Mouse (Mus musculus) neural tube, embryonic 11.5 days (tissue): ENCODE measurements at regions not wholly inside any gene's neighbourhood (a gene's known extent, or its start where the extent isn't known, plus 50 kb on each side); places are given as distances from the start of the nearest gene placed in this dataset.

Experiments used
- ATAC-seq: fragments of 200-750 bp; cut with Nextera tagmentation; 2 replicates; pipeline ENCODE4 v1.8.0; 2017; ENCODE audit warnings: moderate number of reproducible peaks, mild to moderate bottlenecking, moderate TSS enrichment, moderate library complexity; ENCODE audit not compliant: insufficient read depth, low FRiP score, low TSS enrichment
- DNase-seq: peaks from one replicate; pipeline ENCODE4 v3.0.0-alpha.2; 2015; ENCODE audit warnings: low spot score
- H3K27ac ChIP-seq: fragments of 300-500 bp; sonication (generic); 2 replicates; pipeline ENCODE4 v1.5.1; 2014; ENCODE audit warnings: low read depth, mild to moderate bottlenecking, low read length
- H3K27me3 ChIP-seq: fragments of 300-500 bp; sonication (generic); 2 replicates; pipeline ENCODE4 v1.6.1; 2014; ENCODE audit warnings: mild to moderate bottlenecking, low read length, mixed read lengths; ENCODE audit not compliant: control insufficient read depth, insufficient read depth
- H3K36me3 ChIP-seq: fragments of 300-500 bp; sonication (generic); 2 replicates; pipeline ENCODE4 v1.6.1; 2014; ENCODE audit warnings: mild to moderate bottlenecking, low read length, moderate library complexity, mixed read lengths; ENCODE audit not compliant: control insufficient read depth, insufficient read depth
- H3K4me1 ChIP-seq: fragments of 300-500 bp; sonication (generic); 2 replicates; pipeline ENCODE4 v1.6.1; 2014; ENCODE audit warnings: low read length, mixed read lengths; ENCODE audit not compliant: control insufficient read depth, insufficient read depth
- H3K4me2 ChIP-seq: fragments of 300-500 bp; sonication (generic); 2 replicates; pipeline ENCODE4 v1.6.1; 2014; ENCODE audit warnings: low read depth, mild to moderate bottlenecking, moderate library complexity
- H3K4me3 ChIP-seq: fragments of 300-500 bp; sonication (generic); 2 replicates; pipeline ENCODE4 v1.5.1; 2014; ENCODE audit warnings: low read depth, low read length
- H3K9ac ChIP-seq: fragments of 300-500 bp; sonication (generic); 2 replicates; pipeline ENCODE4 v1.6.1; 2014; ENCODE audit warnings: mild to moderate bottlenecking, low read length
- H3K9me3 ChIP-seq: fragments of 300-500 bp; sonication (generic); 2 replicates; pipeline ENCODE4 v1.6.1; 2016; ENCODE audit warnings: low read length; ENCODE audit not compliant: control insufficient read depth
- WGBS: fragments of 180-500 bp; shearing (Covaris S2); extraction: QIAGEN DNeasy Blood & Tissue Kit; methylation state at CpG from one replicate; pipeline ENCODE4 v1.1.7; 2014; 5-methylcytosine and 5-hydroxymethylcytosine counted together

- no peaks in the 10 kb centered on the region for H3K9me3 ChIP-seq
- H3K4me3 ChIP-seq, result no peak overlapping the region
- no peaks in the 10 kb centered on the region for H3K4me1 ChIP-seq
- no peak overlapping the region for H3K27ac ChIP-seq
- no peak overlapping the region for H3K4me2 ChIP-seq
- H3K36me3 ChIP-seq, result no peaks in the 10 kb centered on the region
- WGBS, result 75% methylated on average over 3 of the region's 3 CpGs
- no peak for DNase-seq
- ATAC-seq, result no peak
- H3K9ac ChIP-seq, result no peak overlapping the region
- no peaks in the 10 kb centered on the region for H3K27me3 ChIP-seq
These were observed 601.4 kb upstream of the Nr5a2 start for GRCm38 (mm10) chr1:137561686-137562085.

GRCm38 (mm10) chr1:137560389-137561268 lies 600.4 kb upstream of the Nr5a2 start:
- ATAC-seq, result no peak

GRCm38 (mm10) chr1:137549659-137550058 lies 589.4 kb upstream of the Nr5a2 start:
- H3K27ac ChIP-seq, result no peak overlapping the region
- H3K27me3 ChIP-seq, result no peaks in the 10 kb centered on the region
- WGBS, result 100% methylated on average over 1 of the region's 1 CpGs
- no peaks in the 10 kb centered on the region for H3K9me3 ChIP-seq
- no peak overlapping the region for H3K4me2 ChIP-seq
- H3K4me1 ChIP-seq, result no peaks in the 10 kb centered on the region
- ATAC-seq (no peak), DNase-seq (no peak)
- no peaks in the 10 kb centered on the region for H3K36me3 ChIP-seq
- no peak overlapping the region for H3K4me3 ChIP-seq
- no peak overlapping the region for H3K9ac ChIP-seq

More at GRCm38 (mm10) chr1:137560389-137561268, 600.4 kb upstream of the Nr5a2 start:
- Histone ChIP-seq H3K4me1 (no peaks in the 10 kb centered on the region), H3K4me2 (no peak overlapping the region), H3K4me3 (no peak overlapping the region), H3K9me3 (no peaks in the 10 kb centered on the region), H3K27me3 (no peaks in the 10 kb centered on the region), H3K9ac (no peak overlapping the region), H3K27ac (no peak overlapping the region), H3K36me3 (no peaks in the 10 kb centered on the region)
- no peak for DNase-seq
- 68% methylated on average over 11 of the region's 11 CpGs for WGBS

- Histone ChIP-seq H3K4me1 (no peaks in the 10 kb centered on the region), H3K9me3 (no peaks in the 10 kb centered on the region), H3K36me3 (no peaks in the 10 kb centered on the region), H3K27ac (no peak overlapping the region), H3K4me2 (no peak overlapping the region), H3K27me3 (no peaks in the 10 kb centered on the region), H3K4me3 (no peak overlapping the region), H3K9ac (no peak overlapping the region)
- no peak for DNase-seq
- ATAC-seq, result no peak
These were observed 585.4 kb upstream of the Nr5a2 start for GRCm38 (mm10) chr1:137545666-137546065.

GRCm38 (mm10) chr1:137543828-137544227 lies 583.6 kb upstream of the Nr5a2 start:
- no peak for ATAC-seq
- Histone ChIP-seq H3K27me3 (no peaks in the 10 kb centered on the region), H3K9ac (no peak overlapping the region), H3K4me1 (no peaks in the 10 kb centered on the region), H3K4me3 (no peak overlapping the region), H3K36me3 (no peaks in the 10 kb centered on the region), H3K4me2 (no peak overlapping the region), H3K27ac (no peak overlapping the region), H3K9me3 (no peaks in the 10 kb centered on the region)
- DNase-seq, result no peak
- WGBS, result 94% methylated on average over 3 of the region's 3 CpGs

GRCm38 (mm10) chr1:137541453-137541852 lies 581.2 kb upstream of the Nr5a2 start:
- Histone ChIP-seq H3K27ac (no peak overlapping the region), H3K9me3 (no peaks in the 10 kb centered on the region), H3K36me3 (no peaks in the 10 kb centered on the region), H3K4me1 (no peaks in the 10 kb centered on the region), H3K27me3 (no peaks in the 10 kb centered on the region), H3K9ac (no peak overlapping the region), H3K4me3 (no peak overlapping the region), H3K4me2 (no peak overlapping the region)
- no peak for ATAC-seq
- WGBS, result 89% methylated on average over 9 of the region's 9 CpGs
- no peak for DNase-seq

- no peak overlapping the region for H3K27ac ChIP-seq
- H3K9me3 ChIP-seq, result no peaks in the 10 kb centered on the region
- H3K4me1 ChIP-seq, result no peaks in the 10 kb centered on the region
- no peaks in the 10 kb centered on the region for H3K27me3 ChIP-seq
- H3K36me3 ChIP-seq, result no peaks in the 10 kb centered on the region
- no peak overlapping the region for H3K4me2 ChIP-seq
- H3K4me3 ChIP-seq, result no peak overlapping the region
- no peak overlapping the region for H3K9ac ChIP-seq
- DNase-seq (no peak), ATAC-seq (no peak)
- WGBS, result 65% methylated on average over 12 of the region's 12 CpGs
These were observed 579.3 kb upstream of the Nr5a2 start for GRCm38 (mm10) chr1:137539424-137540116.

GRCm38 (mm10) chr1:137514750-137515149 lies 554.5 kb upstream of the Nr5a2 start:
- ATAC-seq, result no peak
- Histone ChIP-seq H3K4me1 (no peaks in the 10 kb centered on the region), H3K27ac (no peak overlapping the region), H3K27me3 (no peaks in the 10 kb centered on the region), H3K4me2 (no peak overlapping the region), H3K9ac (no peak overlapping the region), H3K36me3 (no peaks in the 10 kb centered on the region), H3K4me3 (no peak overlapping the region), H3K9me3 (no peaks in the 10 kb centered on the region)
- 82% methylated on average over 2 of the region's 2 CpGs for WGBS
- DNase-seq, result no peak
